Mouse (Mus musculus) hindbrain, embryonic 14.5 days (tissue): Measurements from ENCODE around the gene Dynlt1b. TPM values are rescaled to one million over a fixed set of nuclear protein-coding genes. Genes with fewer than 3 reads are reported as not detected.
"Not testable (repeated sequence)": the region's sequence is repeated elsewhere in the genome, so short reads cannot be mapped to it uniquely, and the experiment has no call there.

Experiments
- ATAC-seq: fragments of 200-750 bp; cut with Nextera tagmentation; 2 replicates; pipeline ENCODE4 v1.8.0; 2017; ENCODE audit warnings: moderate number of reproducible peaks, mild to moderate bottlenecking, moderate TSS enrichment, moderate library complexity; ENCODE audit not compliant: low FRiP score
- DNase-seq: peaks from one replicate; pipeline ENCODE4 v3.0.0-alpha.2; 2015; ENCODE audit warnings: low spot score
- H3K27ac ChIP-seq: fragments of 300-500 bp; sonication (generic); 2 replicates; pipeline ENCODE4 v1.5.1; 2014; ENCODE audit warnings: mild to moderate bottlenecking, moderate library complexity
- H3K27me3 ChIP-seq: fragments of 300-500 bp; sonication (generic); 2 replicates; pipeline ENCODE4 v1.6.1; 2014; ENCODE audit warnings: mild to moderate bottlenecking, low read length, mixed read lengths; ENCODE audit not compliant: control insufficient read depth, insufficient read depth
- H3K36me3 ChIP-seq: fragments of 300-500 bp; sonication (generic); replicated peaks from 2 replicates; pipeline ENCODE4 v1.6.1; 2014; ENCODE audit not compliant: control insufficient read depth, insufficient read depth
- H3K4me1 ChIP-seq: fragments of 300-500 bp; sonication (generic); replicated peaks from 2 replicates; pipeline ENCODE4 v1.6.1; 2014; ENCODE audit warnings: antibody characterized with exemption, low read length, mixed read lengths; ENCODE audit not compliant: control insufficient read depth, insufficient read depth
- H3K4me2 ChIP-seq: fragments of 300-500 bp; sonication (generic); replicated peaks from 2 replicates; pipeline ENCODE4 v1.6.1; 2014; ENCODE audit warnings: mild to moderate bottlenecking, moderate library complexity
- H3K4me3 ChIP-seq: fragments of 300-500 bp; sonication (generic); replicated peaks from 2 replicates; pipeline ENCODE4 v1.5.1; 2014; ENCODE audit warnings: mild to moderate bottlenecking, low read length
- H3K9ac ChIP-seq: fragments of 300-500 bp; sonication (generic); 2 replicates; pipeline ENCODE4 v1.6.1; 2014
- H3K9me3 ChIP-seq: fragments of 300-500 bp; sonication (generic); 2 replicates; pipeline ENCODE4 v1.6.1; 2016; ENCODE audit warnings: low read length; ENCODE audit not compliant: control insufficient read depth
- WGBS: fragments of 180-500 bp; shearing (Covaris S2); extraction: QIAGEN DNeasy Blood & Tissue Kit; methylation state at CpG from one replicate; pipeline ENCODE4 v1.1.7; 2014; 5-methylcytosine and 5-hydroxymethylcytosine counted together
- polyA plus RNA-seq: library from polyadenylated mRNA; unstranded; fragments of >200 nt; fragmentation: Nextera tagmentation; extraction: Ambion mirVana; gene quantifications from 2 replicates; pipeline ENCODE4 v1.2.1, GENCODE M21; 2014

Gene Dynlt1b
- polyA plus RNA-seq: 1,240 and 1,455 TPM in 2 replicates

DNA sequence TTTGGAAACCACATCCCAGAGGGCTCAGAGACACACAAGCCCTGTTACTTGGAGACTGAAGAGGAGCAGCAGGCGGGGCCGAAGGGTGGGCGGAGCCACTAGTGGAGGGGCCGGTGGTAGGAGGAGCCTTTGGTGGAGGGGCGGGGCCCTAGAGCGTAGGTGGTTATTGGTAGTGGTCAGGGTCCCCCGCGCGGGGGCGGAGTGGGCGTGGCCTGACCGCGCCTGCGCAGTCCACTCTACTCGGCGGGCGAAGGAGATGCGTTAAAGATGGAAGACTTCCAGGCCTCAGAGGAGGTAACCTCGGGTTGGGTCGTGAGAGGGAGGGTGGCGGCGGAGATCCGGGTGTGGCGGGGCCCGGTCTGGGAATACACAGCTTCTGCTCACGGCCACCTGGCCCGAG lies at the start of gene Dynlt1b:
Gene Dynlt1b (plus strand): TSS at position 168 of the 400 bp plus-strand sequence.
- ATAC-seq: peak; percentile 97
- peak within 1 kb of the TSS; percentile 86 for H3K27ac ChIP-seq
- H3K36me3 ChIP-seq, H3K27me3 ChIP-seq, H3K4me1 ChIP-seq, H3K9me3 ChIP-seq: not testable (repeated sequence)
- 1% methylated on average over 27 of the region's 27 CpGs for WGBS
- H3K9ac ChIP-seq: peak within 1 kb of the TSS; percentile 76
- DNase-seq: peak; percentile 100
- peak within 1 kb of the TSS; percentile 48 for H3K4me3 ChIP-seq
- peak within 1 kb of the TSS; percentile 51 for H3K4me2 ChIP-seq

DNA sequence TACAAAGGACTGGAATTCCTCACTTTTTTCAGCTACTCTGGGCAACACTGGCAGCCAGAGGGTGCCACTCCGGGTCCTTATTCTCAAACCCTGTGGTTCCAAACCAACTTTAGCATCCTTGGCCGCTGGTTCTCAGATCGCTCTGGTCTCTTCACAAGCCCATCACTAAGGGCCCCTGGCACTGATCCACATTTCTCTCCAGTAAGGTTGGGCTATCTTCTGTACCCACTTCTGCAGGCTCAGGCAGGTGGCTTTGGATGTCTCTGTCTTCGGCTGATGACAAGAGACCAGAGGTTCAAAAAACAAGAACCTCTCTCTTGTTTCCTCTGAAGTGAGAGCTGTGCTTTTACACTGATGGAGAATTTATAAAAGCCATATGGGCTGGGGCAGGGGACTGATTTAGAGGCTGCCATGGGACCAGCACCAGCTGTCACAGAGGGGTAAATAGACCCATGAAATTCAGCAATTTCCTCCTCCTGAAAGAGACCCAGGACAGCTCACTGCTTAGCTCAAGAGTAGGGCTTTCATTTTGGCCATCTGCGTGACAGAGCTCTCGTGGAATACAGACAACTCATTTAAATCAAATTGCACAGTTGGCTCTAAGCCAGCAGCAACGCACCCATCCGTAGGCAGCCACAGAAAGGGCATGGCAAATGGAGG lies 49.6 kb upstream of the Dynlt1b start:
- peak; percentile 84 for ATAC-seq
- not testable (repeated sequence) for H3K9ac ChIP-seq, H3K4me1 ChIP-seq, H3K36me3 ChIP-seq, H3K4me2 ChIP-seq, H3K27me3 ChIP-seq, DNase-seq, H3K4me3 ChIP-seq, H3K27ac ChIP-seq, H3K9me3 ChIP-seq
- 88% methylated on average over 1 of the region's 8 CpGs for WGBS

DNA sequence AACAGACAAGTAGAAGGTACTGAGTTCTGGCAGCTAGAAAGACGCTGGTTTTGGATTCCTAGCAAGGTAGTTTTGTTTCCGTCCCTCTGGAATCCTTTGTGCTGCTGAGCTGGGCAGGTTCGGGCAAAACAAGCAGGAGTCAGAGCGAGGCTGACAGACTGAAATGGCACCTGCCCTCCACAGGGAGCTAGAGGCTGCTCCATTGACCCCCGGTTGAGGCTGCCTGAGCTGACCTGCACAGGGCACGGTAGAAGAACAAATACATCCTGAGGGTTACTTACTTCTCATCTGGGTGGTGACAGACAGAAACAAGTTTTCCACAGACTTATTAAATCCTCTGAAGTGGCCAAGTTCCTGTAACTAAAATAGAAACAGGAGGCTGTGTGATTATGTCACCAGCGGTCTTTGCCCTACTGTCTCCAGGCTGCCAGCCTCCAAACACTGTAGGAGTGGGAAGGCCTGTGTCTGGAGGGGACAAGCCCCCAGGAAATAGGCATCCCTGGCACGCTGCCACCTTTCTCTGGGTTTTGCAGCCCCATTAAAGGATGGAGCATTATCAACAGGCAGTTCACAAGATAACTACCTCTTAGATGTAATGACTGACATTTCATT lies 48.7 kb upstream of the Dynlt1b start:
- not testable (repeated sequence) for H3K36me3 ChIP-seq, H3K9ac ChIP-seq, H3K27ac ChIP-seq, H3K4me3 ChIP-seq, H3K4me2 ChIP-seq, H3K27me3 ChIP-seq, ATAC-seq, H3K9me3 ChIP-seq, H3K4me1 ChIP-seq, DNase-seq
- no CpG with 5 or more reads among the region's 8 CpGs for WGBS

DNA sequence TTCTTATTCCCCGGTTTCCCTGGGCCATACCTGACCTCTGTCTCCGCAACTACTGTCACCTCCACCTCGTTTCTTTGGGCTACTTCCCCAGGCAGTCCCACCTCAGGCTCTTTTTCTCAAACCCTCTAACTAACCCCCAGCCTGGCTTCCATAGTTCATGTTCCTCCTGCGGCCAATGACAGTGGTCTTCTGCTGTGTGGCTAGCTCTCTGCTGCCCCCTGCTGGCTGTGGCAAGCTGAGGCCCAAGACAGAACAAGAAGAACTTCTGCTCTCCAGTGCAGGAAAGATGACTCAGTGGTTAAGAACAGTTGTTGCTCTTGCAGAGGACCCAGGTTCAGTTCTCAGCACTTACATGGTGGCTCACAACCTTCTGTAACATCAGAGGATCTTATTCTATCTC lies 43.0 kb upstream of the Dynlt1b start:
- DNase-seq, H3K4me1 ChIP-seq, H3K9me3 ChIP-seq, H3K36me3 ChIP-seq, H3K9ac ChIP-seq, H3K27me3 ChIP-seq, H3K4me2 ChIP-seq, H3K4me3 ChIP-seq, H3K27ac ChIP-seq: not testable (repeated sequence)
- ATAC-seq: peak; percentile 68
- WGBS: no CpG with 5 or more reads among the region's 4 CpGs

DNA sequence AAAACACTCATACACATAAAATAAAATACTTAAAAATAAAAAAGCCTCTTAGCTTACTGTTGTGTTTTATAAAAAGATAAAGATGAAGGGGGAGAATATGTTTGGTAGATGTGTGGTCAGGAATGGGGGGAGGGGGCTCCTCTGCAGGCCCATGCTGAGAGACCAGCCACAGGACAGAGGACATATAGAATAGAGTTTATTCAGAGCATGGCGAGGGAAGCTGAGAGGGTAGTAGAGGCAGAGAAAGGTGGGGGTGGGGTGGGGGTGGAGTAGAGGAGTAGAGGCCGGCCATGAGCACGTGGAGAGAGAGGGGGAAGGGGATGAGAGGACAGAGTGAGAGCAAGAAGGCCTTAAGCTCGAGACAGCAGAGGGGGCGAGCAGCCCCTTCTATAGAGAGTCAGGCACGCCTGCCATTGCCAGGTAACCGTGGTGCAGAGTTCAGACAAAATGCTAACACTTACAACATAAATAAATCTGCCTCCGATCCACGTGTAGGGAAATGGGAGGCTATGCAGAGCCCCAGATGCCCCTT lies 42.5 kb upstream of the Dynlt1b start:
- H3K27me3 ChIP-seq, H3K9ac ChIP-seq, H3K4me3 ChIP-seq, H3K27ac ChIP-seq, DNase-seq, H3K36me3 ChIP-seq, H3K9me3 ChIP-seq, H3K4me2 ChIP-seq, H3K4me1 ChIP-seq: not testable (repeated sequence)
- WGBS: no CpG with 5 or more reads among the region's 9 CpGs
- ATAC-seq: peak; percentile 37; the same call in 1 of the 2 replicates

DNA sequence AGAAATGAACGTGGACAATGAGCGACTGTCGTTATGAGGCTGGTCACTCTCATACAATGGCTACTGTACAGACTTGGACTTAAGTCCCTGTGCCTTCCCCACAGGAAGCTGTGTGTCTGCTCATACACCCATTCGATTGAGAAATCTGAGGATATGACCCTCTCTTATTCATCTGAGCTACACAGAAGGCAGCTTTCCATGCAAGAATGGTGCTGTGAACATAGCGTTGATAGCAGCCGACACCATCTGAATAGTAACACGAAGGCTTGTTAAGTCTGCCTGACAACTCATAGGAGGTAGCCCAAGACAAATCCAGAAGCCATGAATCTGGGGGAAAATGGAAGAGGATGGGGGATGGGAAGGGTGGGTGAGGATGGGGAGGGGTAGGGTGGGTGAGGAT lies 40.4 kb upstream of the Dynlt1b start:
- H3K4me3 ChIP-seq, ATAC-seq, H3K9ac ChIP-seq, H3K27ac ChIP-seq, H3K27me3 ChIP-seq, H3K36me3 ChIP-seq, H3K4me2 ChIP-seq, DNase-seq, H3K9me3 ChIP-seq, H3K4me1 ChIP-seq: not testable (repeated sequence)
- WGBS: 70% methylated on average over 2 of the region's 7 CpGs

DNA sequence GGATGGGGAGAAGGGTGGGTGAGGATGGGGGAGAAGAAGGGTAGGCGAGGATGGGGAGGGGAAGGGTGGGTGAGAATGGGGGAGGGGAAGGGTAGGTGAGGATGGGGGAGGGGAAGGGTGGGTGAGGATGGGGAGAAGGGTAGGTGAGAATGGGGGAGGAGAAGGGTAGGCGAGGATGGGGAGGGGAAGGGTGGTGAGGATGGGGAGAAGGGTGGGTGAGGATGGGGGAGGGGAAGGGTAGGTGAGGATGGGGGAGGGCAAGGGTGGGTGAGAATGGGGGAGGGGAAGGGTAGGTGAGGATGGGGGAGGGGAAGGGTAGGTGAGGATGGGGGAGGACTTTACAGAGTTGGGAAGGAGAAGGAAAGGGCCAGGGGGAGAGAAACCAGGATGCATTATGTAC lies 39.2 kb upstream of the Dynlt1b start:
- H3K36me3 ChIP-seq, DNase-seq, H3K4me3 ChIP-seq, H3K4me2 ChIP-seq, H3K9me3 ChIP-seq, ATAC-seq, H3K27ac ChIP-seq, H3K9ac ChIP-seq, H3K4me1 ChIP-seq, H3K27me3 ChIP-seq: not testable (repeated sequence)
- WGBS: 93% methylated on average over 1 of the region's 2 CpGs

DNA sequence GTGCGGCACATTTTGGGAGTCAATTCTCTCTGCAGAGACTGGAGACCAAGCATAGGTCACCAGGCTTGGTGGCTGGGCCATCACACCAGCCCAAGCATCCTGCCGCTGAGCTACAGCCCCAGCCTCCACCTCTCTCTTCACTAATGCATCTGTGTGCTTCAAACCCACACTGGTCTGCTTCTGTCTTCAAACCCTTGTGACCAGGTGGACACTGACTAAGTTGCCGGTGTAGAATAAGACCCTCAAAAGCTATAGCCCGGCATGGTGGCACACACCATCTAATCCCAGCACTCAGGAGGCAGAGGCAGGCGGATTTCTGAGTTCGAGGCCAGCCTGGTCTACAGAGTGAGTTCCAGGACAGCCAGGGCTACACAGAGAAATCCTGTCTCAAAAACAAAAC lies 38.2 kb upstream of the Dynlt1b start:
- not testable (repeated sequence) for H3K27ac ChIP-seq, H3K4me3 ChIP-seq, H3K9ac ChIP-seq, ATAC-seq, H3K4me1 ChIP-seq, H3K9me3 ChIP-seq, H3K4me2 ChIP-seq, DNase-seq, H3K27me3 ChIP-seq, H3K36me3 ChIP-seq
- WGBS: 90% methylated on average over 5 of the region's 6 CpGs

DNA sequence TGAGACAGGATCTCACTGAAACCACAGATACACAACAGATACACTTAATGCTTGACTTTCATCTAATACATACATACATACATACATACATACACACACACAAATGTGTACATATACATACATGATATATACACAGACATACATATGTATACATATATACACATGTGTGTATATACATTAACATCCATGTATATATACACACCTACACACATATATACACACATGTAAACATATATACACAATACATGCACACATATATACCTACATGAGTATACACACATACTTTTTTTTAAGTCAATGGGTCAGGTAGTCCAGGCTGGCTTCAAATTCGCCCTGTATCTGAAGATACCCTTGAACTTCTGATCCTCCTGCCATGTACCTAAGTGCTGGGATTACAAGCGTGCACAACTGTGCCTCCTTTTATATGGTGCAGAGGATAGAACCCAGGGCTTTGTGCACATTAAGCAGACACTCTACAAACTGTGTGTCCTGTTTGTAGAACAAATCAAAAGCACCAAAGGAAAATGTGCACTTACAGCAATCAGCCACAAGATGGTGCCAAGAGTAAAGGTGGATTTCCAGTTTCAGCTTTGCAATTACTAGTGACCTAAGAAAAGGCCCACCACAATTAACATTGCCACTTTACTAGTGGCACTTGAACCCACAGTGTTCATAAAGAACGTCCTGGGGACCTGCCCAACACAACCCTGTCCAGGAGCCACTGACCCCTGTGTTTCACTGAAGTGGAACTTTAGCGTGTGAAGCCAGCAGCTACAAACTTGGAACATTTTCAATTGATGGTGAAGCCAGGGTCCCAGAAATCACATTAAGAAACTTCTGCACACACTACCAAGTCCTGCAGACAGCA lies 37.2 kb upstream of the Dynlt1b start:
- H3K27me3 ChIP-seq, H3K9me3 ChIP-seq, H3K36me3 ChIP-seq, H3K9ac ChIP-seq, H3K27ac ChIP-seq, H3K4me1 ChIP-seq, H3K4me3 ChIP-seq, DNase-seq, H3K4me2 ChIP-seq: not testable (repeated sequence)
- WGBS: no CpG with 5 or more reads among the region's 4 CpGs
- ATAC-seq: peak; percentile 48; the same call in 1 of the 2 replicates
